Mouse (Mus musculus) right cerebral cortex, postnatal 10 days (tissue): ENCODE measurements around the gene Gm11168.
A peak's percentile ranks its signal among the peaks of the same experiment; 100 is the strongest.
"Not testable (repeated sequence)": the region's sequence is repeated elsewhere in the genome, so short reads cannot be mapped to it uniquely, and the experiment has no call there.

ENCODE experiments used
- DNase-seq, 2 experiments: peaks; one replicate each; pipeline ENCODE4 v3.0.0; 2021; ENCODE audit warnings: low spot score in 2 of 2

Gm11168 gene

DNA sequence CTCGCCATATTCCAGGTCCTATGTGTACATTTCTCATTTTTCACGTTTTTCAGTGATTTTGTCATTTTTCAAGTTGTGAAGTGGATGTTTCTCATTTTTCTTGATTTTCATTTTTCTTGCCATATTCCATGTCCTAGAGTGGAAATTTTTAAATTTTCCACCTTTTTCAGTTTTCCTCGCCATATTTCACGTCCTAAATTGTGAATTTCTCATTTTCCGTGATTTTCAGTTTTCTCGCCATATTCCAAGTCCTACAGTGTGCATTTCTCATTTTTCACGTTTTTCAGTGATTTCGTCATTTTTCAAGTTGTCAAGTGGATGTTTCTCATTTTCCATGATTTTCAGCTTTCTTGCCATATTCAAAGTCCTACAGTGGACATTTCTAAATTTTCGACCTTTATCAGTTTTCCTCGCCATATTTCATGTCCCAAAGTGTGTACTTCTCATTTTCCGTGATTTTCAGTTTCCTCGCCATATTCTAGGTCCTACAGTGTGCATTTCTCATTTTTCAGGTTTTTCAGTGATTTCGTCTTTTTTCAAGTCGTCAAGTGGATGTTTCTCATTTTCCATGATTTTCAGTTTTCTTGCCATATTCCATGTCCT, at the start of gene Gm11168:
Gene Gm11168 (plus strand): TSS at position 553 of the 603 bp plus-strand sequence.
- DNase-seq, result not testable (repeated sequence)

DNA sequence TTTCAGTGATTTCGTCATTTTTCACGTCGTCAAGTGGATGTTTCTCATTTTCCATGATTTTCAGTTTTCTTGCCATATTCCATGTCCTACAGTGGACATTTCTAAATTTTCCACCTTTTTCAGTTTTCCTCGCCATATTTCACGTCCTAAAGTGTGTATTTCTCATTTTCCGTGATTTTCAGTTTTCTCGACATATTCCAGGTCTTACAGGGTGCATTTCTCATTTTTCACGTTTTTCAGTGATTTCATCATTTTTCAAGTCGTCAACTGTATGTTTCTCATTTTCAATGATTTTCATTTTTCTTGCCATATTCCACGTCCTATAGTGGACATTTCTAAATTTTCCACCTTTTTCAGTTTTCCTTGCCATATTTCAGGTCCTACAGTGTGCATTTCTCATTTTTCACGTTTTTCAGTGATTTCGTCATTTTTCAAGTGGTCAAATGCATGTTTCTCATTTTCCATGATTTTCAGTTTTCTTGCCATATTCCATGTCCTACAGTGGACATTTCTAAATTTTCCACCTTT, 2.6 kb upstream of the Gm11168 start, which contains the start of gene Gm10722:
Gene Gm10722 (plus strand): TSS at position 478 of the 528 bp plus-strand sequence.
- peak in 1 of 2 experiments; percentile 25 for DNase-seq

DNA sequence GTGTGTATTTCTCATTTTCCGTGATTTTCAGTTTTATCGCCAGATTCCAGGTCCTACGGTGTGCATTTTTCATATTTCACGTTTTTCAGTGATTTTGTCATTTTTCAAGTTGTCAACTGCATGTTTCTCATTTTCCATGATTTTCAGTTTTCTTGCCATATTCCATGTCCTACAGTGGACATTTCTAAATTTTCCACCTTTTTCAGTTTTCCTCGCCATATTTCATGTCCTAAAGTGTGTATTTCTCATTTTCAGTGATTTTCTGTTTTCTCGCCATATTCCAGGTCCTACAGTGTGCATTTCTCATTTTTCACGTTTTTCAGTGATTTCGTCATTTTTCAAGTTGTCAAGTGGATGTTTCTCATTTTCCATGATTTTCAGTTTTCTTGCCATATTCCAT, 2.1 kb upstream of the Gm11168 start:
- DNase-seq, result peak in 1 of 2 experiments; percentile 26

DNA sequence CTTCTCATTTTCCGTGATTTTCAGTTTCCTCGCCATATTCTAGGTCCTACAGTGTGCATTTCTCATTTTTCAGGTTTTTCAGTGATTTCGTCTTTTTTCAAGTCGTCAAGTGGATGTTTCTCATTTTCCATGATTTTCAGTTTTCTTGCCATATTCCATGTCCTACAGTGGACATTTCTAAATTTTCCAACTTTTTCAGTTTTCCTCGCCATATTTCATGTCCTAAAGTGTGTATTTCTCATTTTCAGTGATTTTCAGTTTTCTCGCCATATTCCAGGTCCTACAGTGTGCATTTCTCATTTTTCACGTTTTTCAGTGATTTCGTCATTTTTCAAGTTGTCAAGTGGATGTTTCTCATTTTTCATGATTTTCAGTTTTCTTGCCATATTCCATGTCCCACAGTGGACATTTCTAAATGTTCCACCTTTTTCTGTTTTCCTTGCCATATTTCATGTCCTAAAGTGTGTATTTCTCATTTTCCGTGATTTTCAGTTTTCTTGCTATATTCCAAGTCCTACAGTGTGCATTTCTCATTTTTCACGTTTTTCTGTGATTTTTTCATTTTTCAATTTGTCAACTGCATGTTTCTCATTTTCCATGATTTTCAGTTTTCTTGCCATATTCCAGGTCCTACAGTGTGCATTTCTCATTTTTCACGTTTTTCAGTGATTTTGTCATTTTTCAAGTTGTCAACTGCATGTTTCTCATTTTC, 1.0 kb upstream of the Gm11168 start:
- DNase-seq, result peak; percentile 98 to 99

DNA sequence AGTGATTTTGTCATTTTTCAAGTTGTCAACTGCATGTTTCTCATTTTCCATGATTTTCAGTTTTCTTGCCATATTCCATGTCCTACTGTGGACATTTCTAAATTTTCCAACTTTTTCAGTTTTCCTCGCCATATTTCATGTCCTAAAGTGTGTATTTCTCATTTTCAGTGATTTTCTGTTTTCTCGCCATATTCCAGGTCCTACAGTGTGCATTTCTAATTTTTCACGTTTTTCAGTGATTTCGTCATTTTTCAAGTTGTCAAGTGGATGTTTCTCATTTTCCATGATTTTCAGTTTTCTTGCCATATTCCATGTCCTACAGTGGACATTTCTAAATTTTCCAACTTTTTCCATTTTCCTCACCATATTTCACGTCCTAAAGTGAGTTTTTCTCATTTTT, 3.0 kb downstream of the Gm11168 start:
- not testable (repeated sequence) for DNase-seq

DNA sequence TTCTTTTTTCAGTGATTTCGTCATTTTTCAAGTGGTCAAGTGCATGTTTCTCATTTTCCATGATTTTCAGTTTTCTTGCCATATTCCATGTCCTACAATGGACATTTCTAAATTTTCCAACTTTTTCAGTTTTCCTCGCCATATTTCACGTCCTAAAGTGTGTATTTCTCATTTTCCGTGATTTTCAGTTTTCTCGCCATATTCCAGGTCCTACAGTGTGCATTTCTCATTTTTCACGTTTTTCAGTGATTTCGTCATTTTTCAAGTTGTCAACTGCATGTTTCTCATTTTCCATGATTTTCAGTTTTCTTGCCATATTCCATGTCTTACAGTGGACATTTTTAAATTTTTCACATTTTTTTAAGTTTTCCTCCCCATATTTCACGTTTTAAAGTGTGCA, 3.5 kb downstream of the Gm11168 start:
- peak; percentile 86 to 95 for DNase-seq

DNA sequence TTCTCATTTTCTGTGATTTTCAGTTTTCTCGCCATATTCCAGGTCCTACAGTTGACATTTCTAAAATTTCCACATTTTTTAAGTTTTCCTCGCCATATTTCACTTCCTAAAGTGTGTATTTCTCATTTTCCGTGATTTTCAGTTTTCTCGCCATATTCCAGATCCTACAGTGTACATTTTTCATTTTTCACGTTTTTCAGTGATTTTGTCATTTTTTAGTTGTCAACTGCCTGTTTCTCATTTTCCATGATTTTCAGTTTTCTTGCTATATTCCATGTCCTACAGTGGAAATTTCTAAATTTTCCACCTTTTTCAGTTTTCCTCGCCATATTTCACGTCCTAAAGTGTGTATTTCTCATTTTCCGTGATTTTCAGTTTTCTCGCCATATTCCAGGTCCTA, 4.1 kb downstream of the Gm11168 start:
- DNase-seq, result not testable (repeated sequence)

DNA sequence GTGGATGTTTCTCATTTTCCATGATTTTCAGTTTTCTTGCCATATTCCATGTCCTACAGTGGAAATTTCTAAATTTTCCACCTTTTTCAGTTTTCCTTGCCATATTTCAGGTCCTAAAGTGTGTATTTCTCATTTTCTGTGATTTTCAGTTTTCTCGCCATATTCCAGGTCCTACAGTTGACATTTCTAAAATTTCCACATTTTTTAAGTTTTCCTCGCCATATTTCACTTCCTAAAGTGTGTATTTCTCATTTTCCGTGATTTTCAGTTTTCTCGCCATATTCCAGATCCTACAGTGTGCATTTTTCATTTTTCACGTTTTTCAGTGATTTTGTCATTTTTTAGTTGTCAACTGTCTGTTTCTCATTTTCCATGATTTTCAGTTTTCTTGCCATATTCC, 6.2 kb downstream of the Gm11168 start:
- not testable (repeated sequence) for DNase-seq

DNA sequence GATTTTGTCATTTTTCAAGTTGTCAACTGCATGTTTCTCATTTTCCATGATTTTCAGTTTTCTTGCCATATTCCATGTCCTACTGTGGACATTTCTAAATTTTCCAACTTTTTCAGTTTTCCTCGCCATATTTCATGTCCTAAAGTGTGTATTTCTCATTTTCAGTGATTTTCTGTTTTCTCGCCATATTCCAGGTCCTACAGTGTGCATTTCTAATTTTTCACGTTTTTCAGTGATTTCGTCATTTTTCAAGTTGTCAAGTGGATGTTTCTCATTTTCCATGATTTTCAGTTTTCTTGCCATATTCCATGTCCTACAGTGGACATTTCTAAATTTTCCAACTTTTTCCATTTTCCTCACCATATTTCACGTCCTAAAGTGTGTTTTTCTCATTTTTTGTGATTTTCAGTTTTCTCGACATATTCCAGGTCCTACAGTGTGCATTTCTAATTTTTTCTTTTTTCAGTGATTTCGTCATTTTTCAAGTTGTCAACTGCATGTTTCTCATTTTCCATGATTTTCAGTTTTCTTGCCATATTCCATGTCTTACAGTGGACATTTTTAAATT, 9.0 kb downstream of the Gm11168 start:
- DNase-seq, result not testable (repeated sequence)

DNA sequence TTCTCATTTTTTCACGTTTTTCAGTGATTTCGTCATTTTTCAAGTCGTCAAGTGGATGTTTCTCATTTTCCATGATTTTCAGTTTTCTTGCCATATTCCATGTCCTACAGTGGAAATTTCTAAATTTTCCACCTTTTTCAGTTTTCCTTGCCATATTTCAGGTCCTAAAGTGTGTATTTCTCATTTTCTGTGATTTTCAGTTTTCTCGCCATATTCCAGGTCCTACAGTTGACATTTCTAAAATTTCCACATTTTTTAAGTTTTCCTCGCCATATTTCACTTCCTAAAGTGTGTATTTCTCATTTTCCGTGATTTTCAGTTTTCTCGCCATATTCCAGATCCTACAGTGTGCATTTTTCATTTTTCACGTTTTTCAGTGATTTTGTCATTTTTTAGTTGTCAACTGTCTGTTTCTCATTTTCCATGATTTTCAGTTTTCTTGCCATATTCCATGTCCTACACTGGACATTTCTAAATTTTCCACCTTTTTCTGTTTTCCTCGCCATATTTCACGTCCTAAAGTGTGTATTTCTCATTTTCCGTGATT, 9.7 kb downstream of the Gm11168 start, which contains the start of gene Gm10721:
Gene Gm10721 (plus strand): TSS at position 408 of the 547 bp plus-strand sequence.
- DNase-seq, result not testable (repeated sequence)

DNA sequence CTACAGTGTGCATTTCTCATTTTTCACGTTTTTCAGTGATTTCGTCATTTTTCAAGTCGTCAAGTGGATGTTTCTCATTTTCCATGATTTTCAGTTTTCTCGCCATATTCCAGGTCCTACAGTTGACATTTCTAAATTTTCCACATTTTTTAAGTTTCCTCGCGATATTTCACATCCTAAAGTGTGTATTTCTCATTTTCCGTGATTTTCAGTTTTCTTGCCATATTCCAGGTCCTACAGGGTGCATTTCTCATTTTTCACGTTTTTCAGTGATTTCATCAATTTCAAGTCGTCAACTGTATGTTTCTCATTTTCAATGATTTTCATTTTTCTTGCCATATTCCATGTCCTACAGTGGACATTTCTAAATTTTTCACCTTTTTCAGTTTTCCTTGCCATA, 12.2 kb downstream of the Gm11168 start, which contains the start of gene Gm10720:
Gene Gm10720 (plus strand): TSS at position 301 of the 400 bp plus-strand sequence.
- DNase-seq, result not testable (repeated sequence)

DNA sequence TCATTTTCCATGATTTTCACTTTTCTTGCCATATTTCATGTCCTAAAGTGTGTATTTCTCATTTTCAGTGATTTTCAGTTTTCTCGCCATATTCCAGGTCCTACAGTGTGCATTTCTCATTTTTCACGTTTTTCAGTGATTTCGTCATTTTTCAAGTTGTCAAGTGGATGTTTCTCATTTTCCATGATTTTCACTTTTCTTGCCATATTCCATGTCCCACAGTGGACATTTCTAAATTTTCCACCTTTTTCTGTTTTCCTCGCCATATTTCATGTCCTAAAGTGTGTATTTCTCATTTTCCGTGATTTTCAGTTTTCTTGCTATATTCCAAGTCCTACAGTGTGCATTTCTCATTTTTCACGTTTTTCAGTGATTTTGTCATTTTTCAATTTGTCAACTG, 12.8 kb downstream of the Gm11168 start:
- peak in 1 of 2 experiments; percentile 16 for DNase-seq

DNA sequence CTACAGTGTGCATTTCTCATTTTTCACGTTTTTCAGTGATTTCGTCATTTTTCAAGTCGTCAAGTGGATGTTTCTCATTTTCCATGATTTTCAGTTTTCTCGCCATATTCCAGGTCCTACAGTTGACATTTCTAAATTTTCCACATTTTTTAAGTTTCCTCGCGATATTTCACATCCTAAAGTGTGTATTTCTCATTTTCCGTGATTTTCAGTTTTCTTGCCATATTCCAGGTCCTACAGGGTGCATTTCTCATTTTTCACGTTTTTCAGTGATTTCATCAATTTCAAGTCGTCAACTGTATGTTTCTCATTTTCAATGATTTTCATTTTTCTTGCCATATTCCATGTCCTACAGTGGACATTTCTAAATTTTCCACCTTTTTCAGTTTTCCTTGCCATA, 14.0 kb downstream of the Gm11168 start, which contains the start of gene Gm10719:
Gene Gm10719 (plus strand): TSS at position 301 of the 400 bp plus-strand sequence.
- DNase-seq, result not testable (repeated sequence)

DNA sequence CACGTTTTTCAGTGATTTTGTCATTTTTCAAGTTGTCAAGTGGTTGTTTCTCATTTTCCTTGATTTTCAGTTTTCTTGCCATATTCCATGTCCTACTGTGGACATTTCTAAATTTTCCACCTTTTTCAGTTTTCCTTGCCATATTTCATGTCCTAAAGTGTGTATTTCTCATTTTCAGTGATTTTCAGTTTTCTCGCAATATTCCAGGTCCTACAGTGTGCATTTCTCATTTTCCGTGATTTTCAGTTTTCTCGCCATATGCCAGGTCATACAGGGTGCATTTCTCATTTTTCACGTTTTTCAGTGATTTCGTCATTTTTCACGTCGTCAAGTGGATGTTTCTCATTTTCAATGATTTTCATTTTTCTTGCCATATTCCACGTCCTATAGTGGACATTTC, 15.8 kb downstream of the Gm11168 start:
- peak; percentile 88 to 89 for DNase-seq

DNA sequence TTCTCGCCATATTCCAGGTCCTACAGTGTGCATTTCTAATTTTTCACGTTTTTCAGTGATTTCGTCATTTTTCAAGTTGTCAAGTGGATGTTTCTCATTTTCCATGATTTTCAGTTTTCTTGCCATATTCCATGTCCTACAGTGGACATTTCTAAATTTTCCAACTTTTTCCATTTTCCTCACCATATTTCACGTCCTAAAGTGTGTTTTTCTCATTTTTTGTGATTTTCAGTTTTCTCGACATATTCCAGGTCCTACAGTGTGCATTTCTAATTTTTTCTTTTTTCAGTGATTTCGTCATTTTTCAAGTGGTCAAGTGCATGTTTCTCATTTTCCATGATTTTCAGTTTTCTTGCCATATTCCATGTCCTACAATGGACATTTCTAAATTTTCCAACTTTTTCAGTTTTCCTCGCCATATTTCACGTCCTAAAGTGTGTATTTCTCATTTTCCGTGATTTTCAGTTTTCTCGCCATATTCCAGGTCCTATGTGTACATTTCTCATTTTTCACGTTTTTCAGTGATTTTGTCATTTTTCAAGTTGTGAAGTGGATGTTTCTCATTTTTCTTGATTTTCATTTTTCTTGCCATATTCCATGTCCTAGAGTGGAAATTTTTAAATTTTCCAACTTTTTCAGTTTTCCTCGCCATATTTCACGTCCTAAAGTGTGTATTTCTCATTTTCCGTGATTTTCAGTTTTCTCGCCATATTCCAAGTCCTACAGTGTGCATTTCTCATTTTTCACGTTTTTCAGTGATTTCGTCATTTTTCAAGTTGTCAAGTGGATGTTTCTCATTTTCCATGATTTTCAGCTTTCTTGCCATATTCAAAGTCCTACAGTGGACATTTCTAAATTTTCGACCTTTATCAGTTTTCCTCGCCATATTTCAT, 16.9 kb downstream of the Gm11168 start:
- DNase-seq, result peak; percentile 76 to 85

DNA sequence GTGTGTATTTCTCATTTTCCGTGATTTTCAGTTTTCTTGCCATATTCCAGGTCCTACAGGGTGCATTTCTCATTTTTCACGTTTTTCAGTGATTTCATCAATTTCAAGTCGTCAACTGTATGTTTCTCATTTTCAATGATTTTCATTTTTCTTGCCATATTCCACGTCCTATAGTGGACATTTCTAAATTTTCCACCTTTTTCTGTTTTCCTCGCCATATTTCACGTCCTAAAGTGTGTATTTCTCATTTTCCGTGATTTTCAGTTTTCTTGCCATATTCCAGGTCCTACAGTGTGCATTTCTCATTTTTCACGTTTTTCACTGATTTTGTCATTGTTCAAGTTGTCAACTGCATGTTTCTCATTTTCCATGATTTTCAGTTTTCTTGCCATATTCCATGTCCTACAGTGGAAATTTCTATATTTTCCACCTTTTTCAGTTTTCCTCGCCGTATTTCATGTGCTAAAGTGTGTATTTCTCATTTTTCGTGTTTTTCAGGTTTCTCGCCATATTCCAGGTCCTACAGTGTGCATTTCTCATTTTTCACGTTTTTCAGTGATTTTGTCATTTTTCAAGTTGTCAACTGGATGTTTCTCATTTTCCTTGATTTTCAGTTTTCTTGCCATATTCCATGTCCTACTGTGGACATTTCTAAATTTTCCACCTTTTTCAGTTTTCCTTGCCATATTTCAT, 19.3 kb downstream of the Gm11168 start:
- peak; percentile 65 to 72 for DNase-seq

DNA sequence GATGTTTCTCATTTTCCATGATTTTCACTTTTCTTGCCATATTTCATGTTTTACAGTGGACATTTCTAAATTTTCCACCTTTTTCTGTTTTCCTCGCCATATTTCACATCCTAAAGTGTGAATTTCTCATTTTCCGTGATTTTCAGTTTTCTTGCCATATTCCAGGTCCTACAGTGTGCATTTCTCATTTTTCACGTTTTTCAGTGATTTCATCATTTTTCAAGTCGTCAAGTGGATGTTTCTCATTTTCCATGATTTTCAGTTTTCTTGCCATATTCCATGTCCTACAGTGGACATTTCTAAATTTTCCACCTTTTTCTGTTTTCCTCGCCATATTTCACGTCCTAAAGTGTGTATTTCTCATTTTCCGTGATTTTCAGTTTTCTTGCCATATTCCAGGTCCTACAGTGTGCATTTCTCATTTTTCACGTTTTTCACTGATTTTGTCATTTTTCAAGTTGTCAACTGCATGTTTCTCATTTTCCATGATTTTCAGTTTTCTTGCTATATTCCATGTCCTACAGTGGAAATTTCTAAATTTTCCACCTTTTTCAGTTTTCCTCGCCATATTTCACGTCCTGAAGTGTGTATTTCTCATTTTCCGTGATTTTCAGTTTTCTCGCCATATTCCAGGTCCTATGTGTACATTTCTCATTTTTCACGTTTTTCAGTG, 20.3 kb downstream of the Gm11168 start, which contains the start of gene Gm10718:
Gene Gm10718 (plus strand): TSS at position 236 of the 673 bp plus-strand sequence.
- peak; percentile 19 to 26 for DNase-seq

DNA sequence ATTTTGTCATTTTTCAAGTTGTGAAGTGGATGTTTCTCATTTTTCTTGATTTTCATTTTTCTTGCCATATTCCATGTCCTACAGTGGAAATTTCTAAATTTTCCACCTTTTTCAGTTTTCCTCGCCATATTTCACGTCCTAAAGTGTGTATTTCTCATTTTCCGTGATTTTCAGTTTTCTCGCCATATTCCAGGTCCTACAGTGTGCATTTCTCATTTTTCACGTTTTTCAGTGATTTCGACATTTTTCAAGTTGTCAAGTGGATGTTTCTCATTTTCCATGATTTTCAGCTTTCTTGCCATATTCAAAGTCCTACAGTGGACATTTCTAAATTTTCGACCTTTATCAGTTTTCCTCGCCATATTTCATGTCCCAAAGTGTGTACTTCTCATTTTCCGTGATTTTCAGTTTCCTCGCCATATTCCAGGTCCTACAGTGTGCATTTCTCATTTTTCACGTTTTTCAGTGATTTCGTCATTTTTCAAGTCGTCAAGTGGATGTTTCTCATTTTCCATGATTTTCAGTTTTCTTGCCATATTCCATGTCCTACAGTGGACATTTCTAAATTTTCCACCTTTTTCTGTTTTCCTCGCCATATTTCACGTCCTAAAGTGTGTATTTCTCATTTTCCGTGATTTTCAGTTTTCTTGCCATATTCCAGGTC, 21.0 kb downstream of the Gm11168 start:
- peak; percentile 62 to 83 for DNase-seq

DNA sequence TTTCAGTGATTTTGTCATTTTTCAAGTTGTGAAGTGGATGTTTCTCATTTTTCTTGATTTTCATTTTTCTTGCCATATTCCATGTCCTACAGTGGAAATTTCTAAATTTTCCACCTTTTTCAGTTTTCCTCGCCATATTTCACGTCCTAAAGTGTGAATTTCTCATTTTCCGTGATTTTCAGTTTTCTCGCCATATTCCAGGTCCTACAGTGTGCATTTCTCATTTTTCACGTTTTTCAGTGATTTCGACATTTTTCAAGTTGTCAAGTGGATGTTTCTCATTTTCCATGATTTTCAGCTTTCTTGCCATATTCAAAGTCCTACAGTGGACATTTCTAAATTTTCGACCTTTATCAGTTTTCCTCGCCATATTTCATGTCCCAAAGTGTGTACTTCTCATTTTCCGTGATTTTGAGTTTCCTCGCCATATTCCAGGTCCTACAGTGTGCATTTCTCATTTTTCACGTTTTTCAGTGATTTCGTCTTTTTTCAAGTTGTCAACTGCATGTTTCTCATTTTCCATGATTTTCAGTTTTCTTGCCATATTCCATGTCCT, 21.8 kb downstream of the Gm11168 start, which contains the start of gene Gm10717:
Gene Gm10717 (plus strand): TSS at position 506 of the 556 bp plus-strand sequence.
- peak; percentile 45 to 58 for DNase-seq
